Mouse (Mus musculus) cerebellum, adult 2 months (tissue): Measurements from ENCODE around the gene Trpm2. TPM values are rescaled to one million over a fixed set of nuclear protein-coding genes. Genes with fewer than 3 reads are reported as not detected.

Source experiments
- DNase-seq, 2 experiments: peaks; one replicate each; pipeline ENCODE4 v3.0.0; 2021
- H3K27ac ChIP-seq: fragments of 200-500 bp; 2 replicates; pipeline ENCODE4 v1.5.1; 2012; ENCODE audit warnings: low read length, control low read depth, inconsistent platforms; ENCODE audit not compliant: insufficient read depth
- H3K27me3 ChIP-seq: fragments of 200-500 bp; 2 replicates; pipeline ENCODE4 v1.6.1; 2012; ENCODE audit warnings: inconsistent platforms, mild to moderate bottlenecking, low read length, moderate library complexity; ENCODE audit not compliant: control insufficient read depth, insufficient read depth
- H3K4me1 ChIP-seq: fragments of 200-500 bp; 2 replicates; pipeline ENCODE4 v1.6.1; 2011; ENCODE audit warnings: low read length; ENCODE audit not compliant: control insufficient read depth, insufficient read depth
- H3K4me3 ChIP-seq: fragments of 200-500 bp; replicated peaks from 2 replicates; pipeline ENCODE3; 2011; ENCODE audit warnings: mild to moderate bottlenecking, low read depth, low read length, control low read depth; ENCODE audit not compliant: insufficient read depth
- CTCF ChIP-seq: fragments of 200-500 bp; IDR thresholded peaks from 2 replicates; pipeline ENCODE4 v1.5.1; 2011; ENCODE audit warnings: low read depth, mild to moderate bottlenecking, control low read depth, low read length, moderate library complexity, borderline replicate concordance; ENCODE audit not compliant: insufficient read depth
- POLR2A ChIP-seq: fragments of 200-500 bp; IDR thresholded peaks from 2 replicates; pipeline ENCODE4 v1.6.1; 2011; ENCODE audit warnings: low read length, control low read depth, borderline replicate concordance; ENCODE audit not compliant: insufficient read depth
- WGBS: fragments of 180-500 bp; shearing (Covaris S2); methylation state at CpG from one replicate; pipeline ENCODE4 v1.1.7; 2018; 5-methylcytosine and 5-hydroxymethylcytosine counted together
- polyA plus RNA-seq: library from polyadenylated mRNA; depleted of rRNA; stranded (reverse); fragments of >200 nt; gene quantifications from 2 replicates; pipeline ENCODE4 v1.2.3, GENCODE M21; 2012

The Trpm2 gene
- polyA plus RNA-seq, 1 experiment, result 32.5 TPM

GRCm38 (mm10) chr10:77975653-77976052 lies 5.3 kb upstream of the Trpm2 start:
- DNase-seq, result no peak
- no peaks in the 10 kb centered on the region for H3K27me3 ChIP-seq
- no peak overlapping the region for H3K27ac ChIP-seq
- TF ChIP-seq POLR2A, result no peak
- TF ChIP-seq CTCF, result no peak
- peaks cover 8% of the 10 kb centered on the region; the same call in 1 of the 2 replicates for H3K4me1 ChIP-seq
- no peak overlapping the region for H3K4me3 ChIP-seq
- WGBS, result 64% methylated on average over 4 of the region's 4 CpGs

- peak in 1 of 2 experiments; percentile 10 for DNase-seq
- H3K27ac ChIP-seq, result no peak overlapping the region
- WGBS, result 13% methylated on average over 5 of the region's 5 CpGs
- H3K4me1 ChIP-seq, result peaks cover 8% of the 10 kb centered on the region; the same call in 1 of the 2 replicates
- no peak overlapping the region for H3K4me3 ChIP-seq
- H3K27me3 ChIP-seq, result no peaks in the 10 kb centered on the region
- no peak for TF ChIP-seq POLR2A
- TF ChIP-seq CTCF, result no peak
Observed at GRCm38 (mm10) chr10:77974811-77975210, 4.4 kb upstream of the Trpm2 start.

GRCm38 (mm10) chr10:77974323-77974722 lies 4.0 kb upstream of the Trpm2 start:
- TF ChIP-seq POLR2A (no peak), CTCF (no peak)
- no peak overlapping the region for H3K27ac ChIP-seq
- no peak for DNase-seq
- no peaks in the 10 kb centered on the region for H3K27me3 ChIP-seq
- 79% methylated on average over 5 of the region's 5 CpGs for WGBS
- H3K4me1 ChIP-seq, result peaks cover 8% of the 10 kb centered on the region; the same call in 1 of the 2 replicates
- no peak overlapping the region for H3K4me3 ChIP-seq

GRCm38 (mm10) chr10:77971709-77972553 lies 1.6 kb upstream of the Trpm2 start:
- H3K4me1 ChIP-seq, result peaks cover 8% of the 10 kb centered on the region; the same call in 1 of the 2 replicates
- H3K27me3 ChIP-seq, result no peaks in the 10 kb centered on the region
- no peak for TF ChIP-seq POLR2A
- no peak for TF ChIP-seq CTCF
- peak in 1 of 2 experiments; percentile 20 for DNase-seq
- H3K4me3 ChIP-seq, result no peak overlapping the region
- 66% methylated on average over 17 of the region's 17 CpGs for WGBS
- no peak overlapping the region for H3K27ac ChIP-seq

- DNase-seq, result no peak
- WGBS, result 89% methylated on average over 10 of the region's 10 CpGs
Observed at GRCm38 (mm10) chr10:77971191-77971590, 828 bp upstream of the Trpm2 start.

GRCm38 (mm10) chr10:77969973-77970325 lies 414 bp downstream of the Trpm2 start:
- 7% methylated on average over 8 of the region's 8 CpGs for WGBS
- H3K27ac ChIP-seq, result no peak overlapping the region

More at GRCm38 (mm10) chr10:77971191-77971590, 828 bp upstream of the Trpm2 start:
- Histone ChIP-seq H3K27ac (no peak overlapping the region), H3K27me3 (no peaks in the 10 kb centered on the region), H3K4me1 (peaks cover 8% of the 10 kb centered on the region; the same call in 1 of the 2 replicates), H3K4me3 (no peak overlapping the region)
- TF ChIP-seq POLR2A (no peak), CTCF (no peak)

GRCm38 (mm10) chr10:77969274-77969972 lies 940 bp downstream of the Trpm2 start:
- H3K27ac ChIP-seq, result no peak overlapping the region
- DNase-seq, result peak; percentile 82 to 85
- no peaks in the 10 kb centered on the region for H3K27me3 ChIP-seq
- 3% methylated on average over 26 of the region's 26 CpGs for WGBS
- TF ChIP-seq CTCF (no peak), POLR2A (peak; percentile 55; the same call in 1 of the 2 replicates)
- peak overlapping the region; percentile 81 for H3K4me3 ChIP-seq
- peaks cover 2% of the 10 kb centered on the region; the same call in 1 of the 2 replicates for H3K4me1 ChIP-seq

More at GRCm38 (mm10) chr10:77969973-77970325, 414 bp downstream of the Trpm2 start:
- Histone ChIP-seq H3K4me3 (peak overlapping the region; percentile 81), H3K4me1 (peaks cover 4% of the 10 kb centered on the region; the same call in 1 of the 2 replicates), H3K27me3 (no peaks in the 10 kb centered on the region)
- DNase-seq, result no peak
- TF ChIP-seq POLR2A (no peak), CTCF (no peak)
